ENCODE assay signal across 24 mouse cellular contexts in genomic region chr4:155315031-155315430, GRCm38 (mm10). TPM values are rescaled to one million over a fixed set of nuclear protein-coding genes. Genes with fewer than 3 reads are reported as not detected.
DNase-seq lines count a peak whose midpoint lies in the region; ATAC-seq and TF ChIP-seq lines count a peak whose summit lies in the region.
"Had no signal": no experiment of that assay in that cellular context is flagged by ENCODE, and none has a peak within 500 bp of the region (broad histone marks: within the 10 kb centered on the region; RNA-seq: fewer than 3 reads in every experiment).

No protein-coding gene starts in this region.

- no peaks in the 10 kb centered on the region for H3K27me3 ChIP-seq in cerebellum, adult 2 months (ENCODE audit: control insufficient read depth, insufficient read depth, low read length)
- H3K27me3 ChIP-seq in kidney, embryonic 14.5 days (ENCODE audit: control insufficient read depth, insufficient read depth, low read length) = no peaks in the 10 kb centered on the region
- no peaks in the 10 kb centered on the region; the same call in 1 of the 2 replicates for H3K27me3 ChIP-seq in liver, embryonic 11.5 days (replicated peaks; ENCODE audit: control insufficient read depth, insufficient read depth, low read length)
- H3K27me3 ChIP-seq: Patski had no signal

- TF ChIP-seq CTCF in cerebellum, adult 2 months (IDR thresholded peaks at IDR 0.05; ENCODE audit: borderline replicate concordance, insufficient read depth, low read depth, low read length) = no peak

- H3K4me2 ChIP-seq in kidney, embryonic 14.5 days (replicated peaks; ENCODE audit: low read depth, low read length) = no peak overlapping the region
- no peak overlapping the region for H3K4me2 ChIP-seq in liver, embryonic 11.5 days

- no peak for DNase-seq in cerebellum, adult 2 months
- DNase-seq in cerebellum, postnatal 14 days = no peak
- DNase-seq in ES-CJ7 (ENCODE audit: low read depth, low spot score) = peak; percentile 29
- peak; percentile 55 for DNase-seq in R1 (ENCODE audit: low read depth, low spot score)
- peak; percentile 85 for DNase-seq in ZHBTc4 (ENCODE audit: low read depth, low spot score)
- DNase-seq in right cerebral cortex, postnatal 25 days = no peak
- DNase-seq in liver, embryonic 11.5 days (ENCODE audit: low spot score) = no peak
- DNase-seq: adrenal gland, adult 2 months; adrenal gland, adult 8-10 months; adrenal gland, postnatal 10 days; adrenal gland, postnatal 14 days; adrenal gland, postnatal 25 days; adrenal gland, postnatal 36 days; B cell, adult 2 months; cerebellum, adult 11 months; cerebellum, adult 11-12 months; cerebellum, adult 18-20 months; cerebellum, adult 8-10 months; cerebellum, adult 9-10 months had no signal

- no peak for TF ChIP-seq POLR2A in cerebellum, adult 2 months (IDR thresholded peaks at IDR 0.05; ENCODE audit: borderline replicate concordance, insufficient read depth, low read length)

- WGBS in cerebellum, adult 2 months = 87% methylated on average over 3 of the region's 3 CpGs
- 84% methylated on average over 3 of the region's 3 CpGs for WGBS in kidney, embryonic 14.5 days
- WGBS in liver, embryonic 11.5 days = 83% methylated on average over 3 of the region's 3 CpGs

- 0 out of 2 replicates have a peak overlapping the region, but pooled peaks have one; percentile 55 for H3K27ac ChIP-seq in cerebellum, adult 2 months (ENCODE audit: insufficient read depth, low read length)
- H3K27ac ChIP-seq in kidney, embryonic 14.5 days (ENCODE audit: low read depth, low read length) = no peak overlapping the region
- no peak overlapping the region for H3K27ac ChIP-seq in liver, embryonic 11.5 days (ENCODE audit: low read depth, low read length)

- no peak overlapping the region for H3K9ac ChIP-seq in kidney, embryonic 14.5 days (ENCODE audit: low read depth, low read length)
- no peak overlapping the region for H3K9ac ChIP-seq in liver, embryonic 11.5 days (ENCODE audit: low read depth, low read length)

- peaks cover 32% of the 10 kb centered on the region for H3K4me1 ChIP-seq in cerebellum, adult 2 months (ENCODE audit: control insufficient read depth, insufficient read depth, low read length)
- no peaks in the 10 kb centered on the region for H3K4me1 ChIP-seq in kidney, embryonic 14.5 days (ENCODE audit: control insufficient read depth, insufficient read depth, low read length)
- no peaks in the 10 kb centered on the region for H3K4me1 ChIP-seq in liver, embryonic 11.5 days (replicated peaks; ENCODE audit: control insufficient read depth, insufficient read depth, low read length)

- H3K9me3 ChIP-seq in kidney, embryonic 14.5 days (ENCODE audit: control insufficient read depth, low read length) = no peaks in the 10 kb centered on the region
- H3K9me3 ChIP-seq in liver, embryonic 11.5 days (ENCODE audit: control insufficient read depth, low read length) = no peaks in the 10 kb centered on the region
- H3K9me3 ChIP-seq: G1E had no signal

- H3K4me3 ChIP-seq in cerebellum, adult 2 months (replicated peaks; ENCODE audit: insufficient read depth, low read depth, low read length) = no peak overlapping the region
- H3K4me3 ChIP-seq in kidney, embryonic 14.5 days (ENCODE audit: low read length) = no peak overlapping the region
- H3K4me3 ChIP-seq in liver, embryonic 11.5 days (ENCODE audit: low read depth, low read length) = no peak overlapping the region

- ATAC-seq in kidney, embryonic 14.5 days (ENCODE audit: low FRiP score, low TSS enrichment) = no peak
- ATAC-seq in liver, embryonic 11.5 days (replicated peaks; ENCODE audit: low FRiP score) = no peak
- ATAC-seq: activated CD4-positive, CD25-positive, alpha-beta regulatory T cell, adult 4 months; CD4-positive, CD25-positive, alpha-beta regulatory T cell, adult 4 months; Patski had no signal

- no peaks in the 10 kb centered on the region for H3K36me3 ChIP-seq in kidney, embryonic 14.5 days (ENCODE audit: control insufficient read depth, insufficient read depth, low read length)
- H3K36me3 ChIP-seq in liver, embryonic 11.5 days (ENCODE audit: control insufficient read depth, insufficient read depth, low read length) = no peaks in the 10 kb centered on the region
- H3K36me3 ChIP-seq: G1E had no signal

RNA-seq across cellular contexts. Expression of gene Prkcz, which starts 46.1 kb away (rescaled TPM):
- 245 and 253 TPM in 2 replicates for polyA plus RNA-seq in cerebellum, adult 2 months (2012; rRNA removed)
- polyA plus RNA-seq in kidney, embryonic 14.5 days (2014; fragmentation: Nextera tagmentation; extraction: Ambion mirVana) = 7.8 and 10.2 TPM in 2 replicates
- polyA plus RNA-seq in liver, embryonic 11.5 days (2014; fragmentation: Nextera tagmentation; extraction: Ambion mirVana) = 5.1 and 6.8 TPM in 2 replicates
- polyA plus RNA-seq: G1E had no signal

Comparison
In these comparisons a context has a peak if more than half of its experiments do, and no peak if none do; other contexts are left out.
1. DNase-seq: peak in ES-CJ7 (single experiment), R1 (single experiment) and ZHBTc4 (single experiment); none in cerebellum, adult 2 months (0 of 2), cerebellum, postnatal 14 days (0 of 2), right cerebral cortex, postnatal 25 days (single experiment) and liver, embryonic 11.5 days (single experiment).
2. RNA of gene Prkcz, which starts 46.1 kb away (polyA plus RNA-seq): 245 to 253 TPM in cerebellum, adult 2 months; 7.8 to 10.2 TPM in kidney, embryonic 14.5 days and 5.1 to 6.8 TPM in liver, embryonic 11.5 days; every median in the first group is over 10 times any median in the second.